8 mouse cellular contexts compared by ENCODE assay signal in genomic region chr2:116975601-116976431, GRCm38 (mm10).
DNase-seq lines count a peak whose midpoint lies in the region; ATAC-seq and TF ChIP-seq lines count a peak whose summit lies in the region.

No protein-coding gene starts in this region.

- H3K4me3 ChIP-seq in forebrain, embryonic 12.5 days (replicated peaks) = peak overlapping the region; percentile 46
- H3K4me3 ChIP-seq in heart, embryonic 16.5 days (ENCODE audit: low read length) = peak overlapping the region; percentile 59
- H3K4me3 ChIP-seq in liver, embryonic 12.5 days = peak overlapping the region; percentile 52
- peak overlapping the region; percentile 57 for H3K4me3 ChIP-seq in stomach, embryonic 14.5 days (ENCODE audit: low read depth, low read length)

- H3K27ac ChIP-seq in forebrain, embryonic 12.5 days = peak overlapping the region; percentile 98
- peak overlapping the region; percentile 85 for H3K27ac ChIP-seq in heart, embryonic 16.5 days (ENCODE audit: low read length)
- peak overlapping the region; percentile 75 for H3K27ac ChIP-seq in liver, embryonic 12.5 days
- H3K27ac ChIP-seq in stomach, embryonic 14.5 days (ENCODE audit: low read length) = peak overlapping the region; percentile 99

- peak; percentile 47 to 55 for DNase-seq in B cell, adult 2 months
- peak; percentile 97 for DNase-seq in brain, embryonic 14.5 days (ENCODE audit: low read depth)
- DNase-seq in kidney, postnatal 14 days = peak; percentile 84
- peak; percentile 25 for DNase-seq in naive thymus-derived CD4-positive, alpha-beta T cell, adult 2 months (ENCODE audit: low read depth)

- H3K9ac ChIP-seq in forebrain, embryonic 12.5 days = peak overlapping the region; percentile 71
- peak overlapping the region; percentile 77 for H3K9ac ChIP-seq in heart, embryonic 16.5 days (ENCODE audit: low read length)
- H3K9ac ChIP-seq in liver, embryonic 12.5 days = peak overlapping the region; percentile 59
- H3K9ac ChIP-seq in stomach, embryonic 14.5 days (replicated peaks; ENCODE audit: low read depth, low read length) = peak overlapping the region; percentile 87

- ATAC-seq in forebrain, embryonic 12.5 days (ENCODE audit: low FRiP score) = peak; percentile 94
- peak; percentile 84 for ATAC-seq in heart, embryonic 16.5 days (replicated peaks; ENCODE audit: extremely low read depth, insufficient read depth, low FRiP score)
- peak; percentile 63 for ATAC-seq in liver, embryonic 12.5 days
- ATAC-seq in stomach, embryonic 14.5 days (ENCODE audit: insufficient number of reproducible peaks, insufficient read depth, low FRiP score, low read depth) = peak; percentile 84

- H3K27me3 ChIP-seq in forebrain, embryonic 12.5 days = peaks cover 3% of the 10 kb centered on the region; the same call in 1 of the 2 replicates
- no peaks in the 10 kb centered on the region for H3K27me3 ChIP-seq in heart, embryonic 16.5 days (ENCODE audit: control insufficient read depth, insufficient read depth, low read length)
- H3K27me3 ChIP-seq in liver, embryonic 12.5 days (replicated peaks) = peaks cover 39% of the 10 kb centered on the region
- H3K27me3 ChIP-seq in stomach, embryonic 14.5 days (ENCODE audit: control insufficient read depth, insufficient read depth, low read length) = no peaks in the 10 kb centered on the region

- 1% methylated on average over 53 of the region's 54 CpGs for WGBS in forebrain, embryonic 12.5 days
- under 1% methylated on average over 53 of the region's 54 CpGs for WGBS in heart, embryonic 16.5 days
- 1% methylated on average over 52 of the region's 54 CpGs for WGBS in liver, embryonic 12.5 days (ENCODE audit: insufficient replicate concordance)
- WGBS in stomach, embryonic 14.5 days = under 1% methylated on average over 52 of the region's 54 CpGs

- TF ChIP-seq POLR2A in brain, embryonic 14.5 days (IDR thresholded peaks at IDR 0.05; ENCODE audit: borderline replicate concordance, extremely low read depth, insufficient read depth, insufficient read length, poor library complexity, severe bottlenecking) = peak; percentile 77

- no peaks in the 10 kb centered on the region for H3K36me3 ChIP-seq in forebrain, embryonic 12.5 days (replicated peaks)
- no peaks in the 10 kb centered on the region for H3K36me3 ChIP-seq in heart, embryonic 16.5 days (ENCODE audit: control insufficient read depth, insufficient read depth)
- H3K36me3 ChIP-seq in liver, embryonic 12.5 days = no peaks in the 10 kb centered on the region
- no peaks in the 10 kb centered on the region for H3K36me3 ChIP-seq in stomach, embryonic 14.5 days (ENCODE audit: control insufficient read depth, insufficient read depth, low read length)

- H3K9me3 ChIP-seq in forebrain, embryonic 12.5 days = no peaks in the 10 kb centered on the region
- no peaks in the 10 kb centered on the region for H3K9me3 ChIP-seq in heart, embryonic 16.5 days (replicated peaks; ENCODE audit: control insufficient read depth, low read length)
- no peaks in the 10 kb centered on the region for H3K9me3 ChIP-seq in liver, embryonic 12.5 days (replicated peaks)
- H3K9me3 ChIP-seq in stomach, embryonic 14.5 days (ENCODE audit: control insufficient read depth, low read depth, low read length) = no peaks in the 10 kb centered on the region

- TF ChIP-seq CTCF in brain, embryonic 14.5 days (IDR thresholded peaks at IDR 0.05; ENCODE audit: borderline replicate concordance, extremely low read depth, insufficient read depth, insufficient read length) = no peak; the same call in 1 of the 2 replicates

- H3K4me2 ChIP-seq in forebrain, embryonic 12.5 days = peak overlapping the region; percentile 60
- peak overlapping the region; percentile 80 for H3K4me2 ChIP-seq in heart, embryonic 16.5 days (ENCODE audit: low read depth, low read length)
- peak overlapping the region; percentile 75 for H3K4me2 ChIP-seq in liver, embryonic 12.5 days
- H3K4me2 ChIP-seq in stomach, embryonic 14.5 days (replicated peaks; ENCODE audit: low read depth, low read length) = peak overlapping the region; percentile 80

- peaks cover 86% of the 10 kb centered on the region for H3K4me1 ChIP-seq in forebrain, embryonic 12.5 days
- peaks cover 28% of the 10 kb centered on the region for H3K4me1 ChIP-seq in heart, embryonic 16.5 days (ENCODE audit: control insufficient read depth, insufficient read depth, low read length)
- peaks cover 29% of the 10 kb centered on the region for H3K4me1 ChIP-seq in liver, embryonic 12.5 days
- peaks cover 50% of the 10 kb centered on the region for H3K4me1 ChIP-seq in stomach, embryonic 14.5 days (ENCODE audit: control insufficient read depth, insufficient read depth, low read length)

Comparison
In these comparisons a context has a peak if more than half of its experiments do, and no peak if none do; other contexts are left out.
1. Peak in every context shown above with its lines: DNase-seq, ATAC-seq, H3K4me3 ChIP-seq and H3K27ac ChIP-seq.
2. DNase-seq: peak in every context shown above with its lines; median percentile 97 in brain, embryonic 14.5 days; 84 in kidney, postnatal 14 days; 51 in B cell, adult 2 months; 25 in naive thymus-derived CD4-positive, alpha-beta T cell, adult 2 months.